Mouse (Mus musculus) MEL (cell line): ENCODE data around the gene Il18rap. TPM values are rescaled to one million over a fixed set of nuclear protein-coding genes. Genes with fewer than 3 reads are reported as not detected.
"Not testable (repeated sequence)": the region's sequence is repeated elsewhere in the genome, so short reads cannot be mapped to it uniquely, and the experiment has no call there.

Experiments
- DNase-seq: peaks from one replicate; pipeline ENCODE4 v3.0.0; 2011; ENCODE audit warnings: low read depth, low spot score
- H3K27ac ChIP-seq: 2 replicates; pipeline ENCODE4 v1.5.1; 2012; ENCODE audit warnings: low read depth, mild to moderate bottlenecking, control low read depth, low read length, moderate library complexity; ENCODE audit not compliant: control insufficient read depth
- H3K27me3 ChIP-seq, 2 experiments: fragments of 150-350 bp in 1 of 2; sonication (generic) in 1 of 2; 2 replicates each; pipeline ENCODE4 v1.6.1; 2012; ENCODE audit warnings: low read length in 2 of 2, mild to moderate bottlenecking in 2 of 2, improper control_type of control experiment in 1 of 2, moderate library complexity in 1 of 2; ENCODE audit not compliant: insufficient read depth in 2 of 2, control insufficient read depth in 1 of 2
- H3K36me3 ChIP-seq, 2 experiments: 2 replicates each; pipeline ENCODE4 v1.6.1; 2012 to 2014; ENCODE audit warnings: low read length in 2 of 2, improper control_type of control experiment in 1 of 2, inconsistent platforms in 1 of 2, mild to moderate bottlenecking in 1 of 2; ENCODE audit not compliant: insufficient read depth in 2 of 2, control insufficient read depth in 1 of 2
- H3K4me1 ChIP-seq, 2 experiments: fragments of 150-350 bp in 1 of 2; sonication (generic) in 1 of 2; 2 replicates each; pipeline ENCODE4 v1.6.1; 2012; ENCODE audit warnings: low read length in 2 of 2, improper control_type of control experiment in 1 of 2, mild to moderate bottlenecking in 1 of 2; ENCODE audit not compliant: insufficient read depth in 2 of 2, control insufficient read depth in 1 of 2
- H3K4me3 ChIP-seq, 2 experiments: fragments of 150-350 bp in 1 of 2; sonication (generic) in 1 of 2; 2 replicates each; pipeline ENCODE4 v1.5.1; 2012; ENCODE audit warnings: low read depth in 2 of 2, low read length in 2 of 2, mild to moderate bottlenecking in 2 of 2, moderate library complexity in 2 of 2, control low read depth in 1 of 2, improper control_type of control experiment in 1 of 2; ENCODE audit not compliant: control insufficient read depth in 1 of 2, insufficient read depth in 1 of 2
- H3K79me2 ChIP-seq: 2 replicates; pipeline ENCODE4 v1.6.1; 2012; ENCODE audit warnings: mild to moderate bottlenecking, low read length, moderate library complexity; ENCODE audit not compliant: control insufficient read depth, poor library complexity, insufficient read depth
- H3K9ac ChIP-seq: 2 replicates; pipeline ENCODE4 v1.6.1; 2012; ENCODE audit warnings: low read depth, mild to moderate bottlenecking, control low read depth, low read length, moderate library complexity; ENCODE audit not compliant: control insufficient read depth, poor library complexity, severe bottlenecking
- H3K9me3 ChIP-seq: fragments of 150-350 bp; sonication (generic); replicated peaks from 2 replicates; pipeline ENCODE4 v1.6.1; 2012; ENCODE audit warnings: mild to moderate bottlenecking, low read length, improper control_type of control experiment, moderate library complexity; ENCODE audit not compliant: insufficient read depth
- E2F4 ChIP-seq: IDR thresholded peaks from 2 replicates; pipeline ENCODE4 v1.6.1; 2011; ENCODE audit warnings: low read depth, low read length, improper control_type of control experiment, borderline replicate concordance
- ELF1 ChIP-seq: IDR thresholded peaks from 2 replicates; pipeline ENCODE4 v1.6.1; 2014; ENCODE audit warnings: low read depth, mild to moderate bottlenecking, inconsistent platforms, low read length, improper control_type of control experiment, moderate library complexity
- ETS1 ChIP-seq: IDR thresholded peaks from 2 replicates; pipeline ENCODE4 v1.6.1; 2012; ENCODE audit warnings: low read depth, mild to moderate bottlenecking, inconsistent platforms, low read length, improper control_type of control experiment, moderate library complexity
- GATA1 ChIP-seq: IDR thresholded peaks from 2 replicates; pipeline ENCODE4 v1.6.1; 2011; ENCODE audit warnings: low read depth, low read length, improper control_type of control experiment
- HCFC1 ChIP-seq: IDR thresholded peaks from 2 replicates; pipeline ENCODE4 v1.6.1; 2012; ENCODE audit warnings: low read depth, mild to moderate bottlenecking, inconsistent platforms, low read length, improper control_type of control experiment, moderate library complexity
- JUND ChIP-seq: IDR thresholded peaks from 2 replicates; pipeline ENCODE4 v1.6.1; 2011; ENCODE audit warnings: low read depth, mild to moderate bottlenecking, improper control_type of control experiment, low read length
- MAZ ChIP-seq: IDR thresholded peaks from 2 replicates; pipeline ENCODE4 v1.6.1; 2012; ENCODE audit warnings: low read depth, mild to moderate bottlenecking, inconsistent platforms, low read length, improper control_type of control experiment
- MEF2A ChIP-seq: IDR thresholded peaks from 2 replicates; pipeline ENCODE4 v1.6.1; 2014; ENCODE audit warnings: low read depth, mild to moderate bottlenecking, inconsistent platforms, low read length, improper control_type of control experiment; ENCODE audit not compliant: poor library complexity, insufficient replicate concordance, severe bottlenecking; ENCODE audit errors: extremely low read depth
- NRF1 ChIP-seq: IDR thresholded peaks from 2 replicates; pipeline ENCODE4 v1.6.1; 2014; ENCODE audit warnings: low read depth, mild to moderate bottlenecking, inconsistent platforms, low read length, improper control_type of control experiment, moderate library complexity; ENCODE audit not compliant: poor library complexity, insufficient read depth, severe bottlenecking
- POLR2AphosphoS2 ChIP-seq: IDR thresholded peaks from 2 replicates; pipeline ENCODE4 v1.6.1; 2011; ENCODE audit warnings: low read length, improper control_type of control experiment
- POLR2AphosphoS5 ChIP-seq: IDR thresholded peaks from 2 replicates; pipeline ENCODE4 v1.6.1; 2012; ENCODE audit warnings: low read depth, borderline replicate concordance, mild to moderate bottlenecking, inconsistent platforms, low read length, moderate library complexity, mixed read lengths
- RAD21 ChIP-seq: IDR thresholded peaks from 2 replicates; pipeline ENCODE4 v1.6.1; 2011; ENCODE audit warnings: mild to moderate bottlenecking, low read depth, low read length, improper control_type of control experiment
- SMC3 ChIP-seq: IDR thresholded peaks from 2 replicates; pipeline ENCODE4 v1.6.1; 2011; ENCODE audit warnings: low read depth, low read length, improper control_type of control experiment
- TCF12 ChIP-seq: IDR thresholded peaks from 2 replicates; pipeline ENCODE4 v1.6.1; 2014; ENCODE audit warnings: low read depth, mild to moderate bottlenecking, inconsistent platforms, low read length, improper control_type of control experiment, moderate library complexity
- UBTF ChIP-seq: IDR thresholded peaks from 2 replicates; pipeline ENCODE4 v1.6.1; 2012; ENCODE audit warnings: low read depth, mild to moderate bottlenecking, inconsistent platforms, low read length, improper control_type of control experiment, moderate library complexity, borderline replicate concordance; ENCODE audit not compliant: insufficient read depth
- USF1 ChIP-seq: IDR thresholded peaks from 2 replicates; pipeline ENCODE4 v1.6.1; 2014; ENCODE audit warnings: low read depth, mild to moderate bottlenecking, inconsistent platforms, low read length, improper control_type of control experiment, moderate library complexity
- ZKSCAN1 ChIP-seq: IDR thresholded peaks from 2 replicates; pipeline ENCODE4 v1.6.1; 2012; ENCODE audit warnings: low read depth, mild to moderate bottlenecking, inconsistent platforms, low read length, improper control_type of control experiment, moderate library complexity
- ZMIZ1 ChIP-seq: IDR thresholded peaks from 2 replicates; pipeline ENCODE4 v1.6.1; 2012; ENCODE audit warnings: low read depth, mild to moderate bottlenecking, inconsistent platforms, low read length, improper control_type of control experiment, moderate library complexity
- ZNF384 ChIP-seq: IDR thresholded peaks from 2 replicates; pipeline ENCODE4 v1.6.1; 2012; ENCODE audit warnings: low read depth, mild to moderate bottlenecking, inconsistent platforms, low read length, improper control_type of control experiment
- polyA plus RNA-seq, 2 experiments: library from polyadenylated mRNA; stranded (reverse) in 1 of 2; unstranded in 1 of 2; fragments of >175 nt in 1 of 2; fragments of >200 nt in 1 of 2; gene quantifications; 2 replicates each; pipeline versions ENCODE4 v1.2.1 to v1.2.4; 2012; ENCODE audit warnings: low replicate concordance in 2 of 2, low read depth in 1 of 2; ENCODE audit not compliant: insufficient read length in 2 of 2, insufficient read depth in 1 of 2, missing spikeins in 1 of 2
- total RNA-seq: library from RNA; depleted of rRNA; stranded (reverse); fragments of 300-350 nt; gene quantifications from 2 replicates; pipeline ENCODE4 v1.2.3, GENCODE M21; 2012

The Il18rap gene
- total and polyA plus RNA-seq, 3 experiments, result not detected

DNA sequence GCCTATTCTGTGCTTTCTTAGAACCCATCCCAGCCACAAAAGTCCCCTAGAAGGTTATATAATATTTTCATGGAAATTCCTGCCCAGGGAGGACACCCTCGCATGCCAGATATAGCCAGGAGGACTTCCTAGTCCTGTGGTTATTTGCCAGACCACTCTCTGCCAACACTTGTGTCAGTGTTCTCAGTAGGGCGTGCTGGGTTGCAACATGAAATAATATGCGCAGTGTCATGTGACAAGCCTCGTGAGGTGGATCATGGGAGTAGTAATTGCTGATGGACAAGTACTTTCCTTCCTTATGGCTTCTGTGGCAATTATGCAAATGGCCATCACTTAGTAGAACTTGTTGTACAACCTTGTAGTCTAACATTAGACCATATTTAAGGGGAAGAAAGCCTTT is 75.8 kb downstream of the Il18rap start:
- Histone ChIP-seq H3K9me3 (no peaks in the 10 kb centered on the region), H3K79me2 (no peaks in the 10 kb centered on the region), H3K4me3 (no peak overlapping the region), H3K36me3 (no peaks in the 10 kb centered on the region), H3K9ac (no peak overlapping the region), H3K27ac (no peak overlapping the region), H3K27me3 (no peaks in the 10 kb centered on the region), H3K4me1 (no peaks in the 10 kb centered on the region)
- TF ChIP-seq ZKSCAN1, result no peak
- no peak for TF ChIP-seq HCFC1
- TF ChIP-seq RAD21, result no peak
- no peak for TF ChIP-seq MAZ
- TF ChIP-seq E2F4, result no peak
- no peak for TF ChIP-seq USF1
- TF ChIP-seq ELF1, result no peak
- no peak for TF ChIP-seq ETS1
- TF ChIP-seq SMC3, result no peak
- TF ChIP-seq JUND, result no peak
- no peak for TF ChIP-seq MEF2A
- TF ChIP-seq GATA1, result no peak
- no peak for TF ChIP-seq NRF1
- no peak for TF ChIP-seq ZMIZ1
- TF ChIP-seq TCF12, result no peak
- DNase-seq, result no peak

DNA sequence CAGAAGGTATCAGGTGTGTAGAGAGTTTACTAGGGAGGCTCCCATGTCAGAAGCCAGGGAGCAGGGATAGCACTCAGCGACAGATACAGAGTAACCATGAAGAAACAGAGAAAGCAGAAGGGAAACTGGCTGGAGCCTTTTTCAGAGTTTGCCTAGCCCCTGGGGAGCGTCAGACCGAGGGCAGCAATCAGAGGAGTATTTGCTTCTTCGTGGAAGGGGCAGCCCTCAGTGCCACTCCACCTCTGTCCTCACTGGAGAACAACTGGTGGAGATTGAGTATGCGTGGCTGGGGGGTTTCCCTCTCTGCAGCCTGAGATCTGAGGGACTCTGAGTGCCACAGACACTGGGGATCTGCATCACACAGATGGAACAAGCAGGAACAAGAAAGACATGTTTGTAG is 82.7 kb downstream of the Il18rap start:
- TF ChIP-seq RAD21, result no peak
- TF ChIP-seq TCF12, result no peak
- no peak for TF ChIP-seq UBTF
- TF ChIP-seq POLR2AphosphoS2, result no peak
- no peak for TF ChIP-seq USF1
- no peak for TF ChIP-seq POLR2AphosphoS5
- TF ChIP-seq ZNF384, result no peak
- TF ChIP-seq, all 39 proteins: peak for 0
- no peak for DNase-seq
- H3K4me3 ChIP-seq, result no peak overlapping the region
- no peaks in the 10 kb centered on the region for H3K9me3 ChIP-seq
- H3K27ac ChIP-seq, result no peak overlapping the region
- H3K9ac ChIP-seq, result no peak overlapping the region
- H3K36me3 ChIP-seq, result no peaks in the 10 kb centered on the region
- no peaks in the 10 kb centered on the region for H3K79me2 ChIP-seq
- no peaks in the 10 kb centered on the region for H3K4me1 ChIP-seq
- no peaks in the 10 kb centered on the region; a peak in 1 of 4 replicates for H3K27me3 ChIP-seq

GRCm38 (mm10) chr1:40599661-40600060 is 84.5 kb downstream of the Il18rap start:
- H3K4me1 ChIP-seq, H3K27me3 ChIP-seq: not testable (repeated sequence)

More at GRCm38 (mm10) chr1:40599661-40600060, 84.5 kb downstream of the Il18rap start:
- DNase-seq, H3K9ac ChIP-seq, H3K9me3 ChIP-seq, H3K4me3 ChIP-seq, H3K79me2 ChIP-seq, H3K36me3 ChIP-seq, H3K27ac ChIP-seq: not testable (repeated sequence)
